Mouse (Mus musculus): Measurements from ENCODE around the gene Vmn2r30. TPM values are rescaled to one million over a fixed set of nuclear protein-coding genes. Genes with fewer than 3 reads are reported as not detected.

Vmn2r30 gene
- polyA plus RNA-seq (2015; fragmentation: Nextera tagmentation; extraction: Ambion mirVana) = not detected in 2 replicates

GRCm38 (mm10) chr7:7337509-7337908 is at the start of gene Vmn2r30:
Gene Vmn2r30, minus strand, starts transcription at chr7:7337609.

DNA sequence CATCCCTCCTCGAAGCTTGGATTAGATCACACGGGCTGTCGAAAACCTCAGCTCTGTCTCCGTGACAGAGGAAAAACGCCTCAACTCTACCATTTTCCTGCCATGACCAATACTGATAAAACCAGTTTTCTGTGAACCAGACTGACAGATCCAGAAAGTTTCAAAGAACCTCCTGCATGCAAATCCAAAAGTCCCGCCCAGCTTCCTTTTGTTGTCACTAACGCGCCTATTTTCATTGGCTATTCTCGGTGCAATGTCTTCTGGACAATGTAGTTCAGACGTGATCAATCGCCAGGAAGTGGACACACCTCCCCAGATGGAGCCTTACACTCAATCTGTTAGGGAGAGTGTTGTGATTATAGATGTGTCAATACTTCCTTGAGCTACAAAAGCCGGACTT is 37.0 kb upstream of the Vmn2r30 start, which contains the start of gene Gm45783:
Gene Gm45783 (minus strand): TSS at position 143 of the 400 bp plus-strand sequence.

GRCm38 (mm10) chr7:7277966-7278567 is 59.3 kb downstream of the Vmn2r30 start, which contains the start of gene Gm45844:
Gene Gm45844, minus strand, starts transcription at chr7:7278289.

Other genes with a start within 250 kb of the Vmn2r30 start
- gene Zfp954, start 216.1 kb downstream of the Vmn2r30 start, polyA plus RNA-seq (2015; fragmentation: Nextera tagmentation; extraction: Ambion mirVana) = 5.8 TPM in 2 replicates
- 0.24 and 0.35 TPM in 2 replicates for gene Zfp773, start 200.9 kb downstream of the Vmn2r30 start, polyA plus RNA-seq (2015; fragmentation: Nextera tagmentation; extraction: Ambion mirVana)
- 0.51 and 0.61 TPM in 2 replicates for gene Zfp418, start 166.3 kb downstream of the Vmn2r30 start, polyA plus RNA-seq (2015; fragmentation: Nextera tagmentation; extraction: Ambion mirVana)
- gene Zfp772, start 127.6 kb downstream of the Vmn2r30 start, polyA plus RNA-seq (2015; fragmentation: Nextera tagmentation; extraction: Ambion mirVana) = 2.0 and 2.1 TPM in 2 replicates
- 0.05 and 0.11 TPM in 2 replicates for gene Vmn2r29, start 90.3 kb downstream of the Vmn2r30 start, polyA plus RNA-seq (2015; fragmentation: Nextera tagmentation; extraction: Ambion mirVana)
- gene Gm45844, start 59.3 kb downstream of the Vmn2r30 start, polyA plus RNA-seq (2015; fragmentation: Nextera tagmentation; extraction: Ambion mirVana) = 1.2 TPM in 2 replicates
- gene Clcn4, start 36.8 kb downstream of the Vmn2r30 start, polyA plus RNA-seq (2015; fragmentation: Nextera tagmentation; extraction: Ambion mirVana) = 16.3 and 19.5 TPM in 2 replicates
- not detected in 2 replicates for gene Gm45783, start 37.0 kb upstream of the Vmn2r30 start, polyA plus RNA-seq (2015; fragmentation: Nextera tagmentation; extraction: Ambion mirVana)
- gene Vmn2r31, start 62.1 kb upstream of the Vmn2r30 start, polyA plus RNA-seq (2015; fragmentation: Nextera tagmentation; extraction: Ambion mirVana) = not detected in 2 replicates
- gene Vmn2r32, start 142.4 kb upstream of the Vmn2r30 start, polyA plus RNA-seq (2015; fragmentation: Nextera tagmentation; extraction: Ambion mirVana) = not detected in 2 replicates
- gene Vmn2r33, start 229.2 kb upstream of the Vmn2r30 start, polyA plus RNA-seq (2015; fragmentation: Nextera tagmentation; extraction: Ambion mirVana) = not detected in 2 replicates

Data from spleen, postnatal 0 days (tissue).